Mouse (Mus musculus): ENCODE data around the gene Ttc7.

DNA sequence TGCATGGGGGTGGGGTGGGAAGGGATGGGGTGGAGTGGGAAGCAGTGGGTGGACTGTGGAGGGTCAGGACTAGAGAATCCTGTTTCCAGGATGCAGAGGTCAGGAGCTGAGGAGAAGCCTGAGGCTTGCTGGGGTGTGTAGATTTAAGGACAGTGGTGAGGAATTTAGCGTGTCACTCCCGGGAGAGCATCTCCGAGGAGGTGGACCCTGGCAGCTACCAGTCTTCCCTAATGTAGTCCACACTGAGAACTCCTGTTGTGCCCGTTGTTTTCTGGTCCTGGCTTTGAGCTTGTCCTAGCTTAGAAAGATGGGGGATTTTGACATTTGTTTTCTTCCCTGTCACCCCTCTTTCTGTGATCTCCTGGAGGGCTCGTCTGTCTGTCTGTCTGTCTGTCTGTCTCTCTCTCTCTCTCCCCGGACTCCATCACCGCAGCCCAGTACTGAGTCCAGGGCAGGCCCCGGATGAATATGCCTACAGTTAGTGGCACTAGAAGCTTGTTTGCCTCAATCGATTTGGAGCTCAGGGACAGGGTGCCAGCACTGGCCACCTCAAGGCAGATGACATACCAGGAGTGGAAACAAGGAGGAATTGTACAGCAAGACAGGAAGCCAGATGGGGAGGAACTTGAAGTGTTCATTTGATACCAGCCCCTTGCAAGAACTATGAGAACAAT, 49.6 kb downstream of the Ttc7 start:
- TF ChIP-seq POLR2A (IDR thresholded peaks at IDR 0.05; ENCODE audit: insufficient read depth, low read depth, low read length), result no peak
- TF ChIP-seq CTCF (IDR thresholded peaks at IDR 0.05; ENCODE audit: insufficient read depth, low read depth, low read length), result no peak

Measured in olfactory bulb, adult 2 months (tissue).